Mouse (Mus musculus): ENCODE measurements around the gene Ift20. TPM values are rescaled to one million over a fixed set of nuclear protein-coding genes. Genes with fewer than 3 reads are reported as not detected.
"Not testable (repeated sequence)": the region's sequence is repeated elsewhere in the genome, so short reads cannot be mapped to it uniquely, and the experiment has no call there.

Ift20 gene
- polyA plus RNA-seq, 1 experiment from 2014 or later = 154 TPM

DNA sequence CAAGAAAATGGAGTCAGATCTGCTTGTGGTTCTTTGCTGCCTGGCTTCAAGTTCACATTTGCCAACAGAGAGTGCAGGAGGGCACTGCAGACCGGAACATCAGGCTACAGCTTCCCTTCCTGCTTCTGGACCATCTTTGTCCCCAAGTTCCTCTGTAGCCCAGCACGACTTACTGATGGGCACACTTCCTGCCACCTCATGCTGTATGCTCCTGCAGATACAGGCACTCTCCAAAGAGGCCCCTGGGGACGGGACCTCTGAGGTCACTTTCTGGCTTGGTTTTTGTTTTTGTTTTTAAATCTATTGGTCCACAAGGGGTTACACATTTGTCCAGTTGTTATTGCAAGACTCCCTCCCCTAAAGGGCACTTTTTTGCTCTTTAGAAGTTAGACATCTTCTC is 33.6 kb downstream of the Ift20 start:
- no peak for ATAC-seq (ENCODE audit: low read depth)
- Histone ChIP-seq H3K27me3 (ENCODE audit: control insufficient read depth, insufficient read depth, low read depth, low read length) (no peaks in the 10 kb centered on the region), H3K27ac (ENCODE audit: low read length) (0 out of 2 replicates have a peak overlapping the region, but pooled peaks have one; percentile 24), H3K4me1 (replicated peaks; ENCODE audit: control insufficient read depth, insufficient read depth, low read length) (peaks cover 3% of the 10 kb centered on the region; the same call in 1 of the 2 replicates), H3K9ac (ENCODE audit: low read length) (no peak overlapping the region), H3K9me3 (ENCODE audit: control insufficient read depth, low read length) (no peaks in the 10 kb centered on the region), H3K4me2 (ENCODE audit: low read depth, low read length) (no peak overlapping the region), H3K4me3 (ENCODE audit: low read length) (no peak overlapping the region), H3K36me3 (ENCODE audit: control insufficient read depth, insufficient read depth, low read length) (peaks cover 8% of the 10 kb centered on the region)
- WGBS = 46% methylated on average over 3 of the region's 3 CpGs

DNA sequence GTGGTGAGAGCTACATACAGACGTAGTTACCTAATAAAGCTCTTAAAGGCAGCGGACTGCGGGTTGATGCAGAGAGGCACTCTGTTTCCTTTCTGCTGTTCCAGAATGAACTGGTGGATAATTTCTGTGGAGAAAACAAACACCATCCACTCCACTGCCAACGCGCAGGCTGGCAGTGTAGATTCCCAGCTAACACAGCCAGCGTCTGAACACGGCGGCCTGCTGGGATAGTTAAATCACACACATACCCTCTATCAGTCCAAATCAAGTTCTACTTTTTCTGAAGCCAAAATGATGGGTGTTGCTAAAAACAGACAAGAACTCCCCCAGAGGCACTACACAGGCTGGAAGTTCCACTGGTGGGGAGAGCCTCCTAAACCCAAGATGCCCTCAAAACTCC is 35.3 kb downstream of the Ift20 start:
- H3K27ac ChIP-seq (ENCODE audit: low read length) = no peak overlapping the region
- WGBS = 96% methylated on average over 8 of the region's 8 CpGs
- H3K9ac ChIP-seq (ENCODE audit: low read length) = no peak overlapping the region
- no peak for ATAC-seq (ENCODE audit: low read depth)
- no peak overlapping the region for H3K4me3 ChIP-seq (ENCODE audit: low read length)
- no peaks in the 10 kb centered on the region for H3K9me3 ChIP-seq (ENCODE audit: control insufficient read depth, low read length)
- H3K36me3 ChIP-seq (ENCODE audit: control insufficient read depth, insufficient read depth, low read length) = peaks cover 8% of the 10 kb centered on the region
- no peak overlapping the region for H3K4me2 ChIP-seq (ENCODE audit: low read depth, low read length)
- peaks cover under 1% of the 10 kb centered on the region; the same call in 1 of the 2 replicates for H3K4me1 ChIP-seq (replicated peaks; ENCODE audit: control insufficient read depth, insufficient read depth, low read length)
- H3K27me3 ChIP-seq (ENCODE audit: control insufficient read depth, insufficient read depth, low read depth, low read length) = no peaks in the 10 kb centered on the region

DNA sequence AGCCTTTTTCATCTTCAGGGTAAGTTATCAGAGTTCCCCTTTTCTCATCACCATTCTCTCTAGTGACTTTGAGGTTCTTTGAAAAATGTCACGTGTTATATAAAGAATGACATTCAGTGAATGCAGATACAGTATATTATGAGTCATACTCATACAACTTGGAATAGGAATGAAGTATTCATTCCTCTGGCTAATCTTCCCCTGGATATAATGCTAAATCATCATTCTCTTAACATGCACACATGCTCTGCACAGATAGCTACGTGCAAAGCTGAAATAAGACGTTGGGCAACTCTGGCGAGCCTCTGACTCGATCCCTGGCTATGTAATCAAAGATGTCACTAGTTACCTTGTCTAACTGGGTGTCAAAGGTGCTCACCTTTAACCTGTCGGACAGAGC is 35.7 kb downstream of the Ift20 start:
- Histone ChIP-seq H3K27me3 (ENCODE audit: control insufficient read depth, insufficient read depth, low read depth, low read length) (no peaks in the 10 kb centered on the region), H3K4me3 (ENCODE audit: low read length) (no peak overlapping the region), H3K9ac (ENCODE audit: low read length) (no peak overlapping the region), H3K27ac (ENCODE audit: low read length) (no peak overlapping the region), H3K36me3 (ENCODE audit: control insufficient read depth, insufficient read depth, low read length) (peaks cover 8% of the 10 kb centered on the region), H3K4me2 (ENCODE audit: low read depth, low read length) (no peak overlapping the region), H3K9me3 (ENCODE audit: control insufficient read depth, low read length) (no peaks in the 10 kb centered on the region), H3K4me1 (replicated peaks; ENCODE audit: control insufficient read depth, insufficient read depth, low read length) (no peaks in the 10 kb centered on the region)
- 81% methylated on average over 6 of the region's 6 CpGs for WGBS
- ATAC-seq (ENCODE audit: low read depth) = no peak

DNA sequence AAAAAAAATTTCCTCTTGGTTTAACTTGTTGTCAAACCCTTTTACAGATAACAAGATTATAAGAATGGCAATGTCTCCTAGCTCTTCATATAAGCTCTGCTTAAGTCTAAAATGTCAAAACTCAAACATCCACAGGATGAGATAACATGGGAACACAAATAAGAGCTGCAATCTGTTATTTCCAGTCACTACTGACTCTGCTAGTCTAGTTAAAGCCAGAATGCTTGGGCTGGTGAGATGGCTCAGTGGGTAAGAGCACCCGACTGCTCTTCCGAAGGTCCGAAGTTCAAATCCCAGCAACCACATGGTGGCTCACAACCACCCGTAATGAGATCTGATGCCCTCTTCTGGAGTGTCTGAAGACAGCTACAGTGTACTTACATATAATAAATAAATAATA is 37.9 kb downstream of the Ift20 start:
- not testable (repeated sequence) for H3K27ac ChIP-seq (ENCODE audit: low read length); H3K27me3 ChIP-seq (ENCODE audit: control insufficient read depth, insufficient read depth, low read depth, low read length); H3K4me1 ChIP-seq (replicated peaks; ENCODE audit: control insufficient read depth, insufficient read depth, low read length); H3K4me3 ChIP-seq (ENCODE audit: low read length); H3K9me3 ChIP-seq (ENCODE audit: control insufficient read depth, low read length); H3K4me2 ChIP-seq (ENCODE audit: low read depth, low read length); H3K9ac ChIP-seq (ENCODE audit: low read length); ATAC-seq (ENCODE audit: low read depth)
- WGBS = 92% methylated on average over 3 of the region's 4 CpGs
- peaks cover 11% of the 10 kb centered on the region for H3K36me3 ChIP-seq (ENCODE audit: control insufficient read depth, insufficient read depth, low read length)

DNA sequence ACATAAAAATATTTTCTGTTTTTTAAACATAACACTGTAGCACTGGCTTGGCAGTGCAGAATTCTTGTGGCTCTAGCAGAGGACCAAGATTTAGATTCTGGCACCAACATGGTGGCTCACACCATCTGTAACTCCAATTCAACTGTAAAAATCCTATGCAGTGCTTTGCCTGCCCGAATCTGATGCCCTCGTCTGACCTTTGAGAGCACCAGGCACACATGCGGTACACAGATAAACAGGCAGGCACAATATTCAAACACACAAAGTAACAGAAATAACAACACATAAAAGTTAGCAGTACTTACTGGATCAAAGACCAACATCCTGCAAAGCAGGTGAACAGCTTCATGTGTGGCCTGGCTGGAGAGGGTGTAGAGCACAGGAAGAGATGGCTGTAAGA is 38.4 kb downstream of the Ift20 start:
- ATAC-seq (ENCODE audit: low read depth) = no peak
- H3K9me3 ChIP-seq (ENCODE audit: control insufficient read depth, low read length) = no peaks in the 10 kb centered on the region
- no peak overlapping the region for H3K4me3 ChIP-seq (ENCODE audit: low read length)
- no peaks in the 10 kb centered on the region for H3K4me1 ChIP-seq (replicated peaks; ENCODE audit: control insufficient read depth, insufficient read depth, low read length)
- H3K4me2 ChIP-seq (ENCODE audit: low read depth, low read length) = no peak overlapping the region
- peaks cover 12% of the 10 kb centered on the region for H3K36me3 ChIP-seq (ENCODE audit: control insufficient read depth, insufficient read depth, low read length)
- 65% methylated on average over 3 of the region's 3 CpGs for whole genome bisulfite sequencing
- H3K9ac ChIP-seq (ENCODE audit: low read length) = no peak overlapping the region
- H3K27me3 ChIP-seq (ENCODE audit: control insufficient read depth, insufficient read depth, low read depth, low read length) = no peaks in the 10 kb centered on the region
- H3K27ac ChIP-seq (ENCODE audit: low read length) = no peak overlapping the region

DNA sequence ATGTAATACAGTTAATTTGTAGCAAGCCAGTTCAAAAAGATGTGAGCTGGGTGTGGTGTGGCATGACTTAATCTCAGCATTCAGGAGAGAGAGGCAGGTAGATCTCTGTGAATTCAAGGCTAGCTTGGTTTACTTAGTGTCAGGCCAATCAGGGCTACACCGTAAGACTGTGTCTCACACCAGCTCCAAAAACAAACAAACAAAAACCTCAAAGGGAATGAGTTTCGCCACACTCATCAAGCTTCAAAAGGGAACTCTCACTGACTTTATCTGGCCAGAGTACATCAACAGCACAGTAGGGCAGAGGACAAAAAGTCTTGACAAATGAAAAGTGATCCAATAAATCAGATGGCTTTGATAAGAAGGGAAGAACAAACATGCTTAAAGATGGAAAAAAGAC is 38.8 kb downstream of the Ift20 start:
- Histone ChIP-seq H3K9me3 (ENCODE audit: control insufficient read depth, low read length) (no peaks in the 10 kb centered on the region), H3K36me3 (ENCODE audit: control insufficient read depth, insufficient read depth, low read length) (peaks cover 12% of the 10 kb centered on the region)
- 32% methylated on average over 2 of the region's 2 CpGs for WGBS

DNA sequence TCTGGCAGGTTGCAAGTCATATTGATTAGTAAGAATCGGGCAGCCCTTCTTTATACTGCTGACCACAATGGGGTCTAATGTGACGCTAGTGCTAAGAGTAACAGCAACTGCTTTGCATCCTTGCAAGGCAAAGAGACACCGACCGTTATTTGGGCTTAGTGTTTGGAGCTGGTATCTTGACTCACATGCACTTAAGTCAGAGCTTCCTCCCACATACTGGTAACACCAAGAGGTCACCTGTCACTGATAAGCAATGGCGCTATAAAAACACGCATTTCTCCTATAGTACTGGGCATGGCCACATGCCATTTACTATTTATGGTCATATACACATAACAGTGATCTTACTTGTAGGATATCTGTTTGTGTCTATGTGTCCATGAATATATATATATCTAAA is 46.7 kb downstream of the Ift20 start:
- H3K9ac ChIP-seq (ENCODE audit: low read length) = no peak overlapping the region
- H3K4me2 ChIP-seq (ENCODE audit: low read depth, low read length) = no peak overlapping the region
- no peaks in the 10 kb centered on the region for H3K27me3 ChIP-seq (ENCODE audit: control insufficient read depth, insufficient read depth, low read depth, low read length)
- no peaks in the 10 kb centered on the region for H3K4me1 ChIP-seq (replicated peaks; ENCODE audit: control insufficient read depth, insufficient read depth, low read length)
- WGBS = 71% methylated on average over 6 of the region's 6 CpGs
- H3K4me3 ChIP-seq (ENCODE audit: low read length) = no peak overlapping the region
- H3K27ac ChIP-seq (ENCODE audit: low read length) = no peak overlapping the region
- peaks cover 23% of the 10 kb centered on the region for H3K36me3 ChIP-seq (ENCODE audit: control insufficient read depth, insufficient read depth, low read length)
- H3K9me3 ChIP-seq (ENCODE audit: control insufficient read depth, low read length) = peaks cover 2% of the 10 kb centered on the region; the same call in 1 of the 2 replicates
- no peak for ATAC-seq (ENCODE audit: low read depth)

More for the DNA sequence above, 38.8 kb downstream of the Ift20 start:
- H3K4me3 ChIP-seq (ENCODE audit: low read length) = no peak overlapping the region
- H3K9ac ChIP-seq (ENCODE audit: low read length) = no peak overlapping the region
- ATAC-seq (ENCODE audit: low read depth) = no peak
- no peaks in the 10 kb centered on the region for H3K27me3 ChIP-seq (ENCODE audit: control insufficient read depth, insufficient read depth, low read depth, low read length)
- no peaks in the 10 kb centered on the region for H3K4me1 ChIP-seq (replicated peaks; ENCODE audit: control insufficient read depth, insufficient read depth, low read length)
- H3K27ac ChIP-seq (ENCODE audit: low read length) = no peak overlapping the region
- H3K4me2 ChIP-seq (ENCODE audit: low read depth, low read length) = no peak overlapping the region

DNA sequence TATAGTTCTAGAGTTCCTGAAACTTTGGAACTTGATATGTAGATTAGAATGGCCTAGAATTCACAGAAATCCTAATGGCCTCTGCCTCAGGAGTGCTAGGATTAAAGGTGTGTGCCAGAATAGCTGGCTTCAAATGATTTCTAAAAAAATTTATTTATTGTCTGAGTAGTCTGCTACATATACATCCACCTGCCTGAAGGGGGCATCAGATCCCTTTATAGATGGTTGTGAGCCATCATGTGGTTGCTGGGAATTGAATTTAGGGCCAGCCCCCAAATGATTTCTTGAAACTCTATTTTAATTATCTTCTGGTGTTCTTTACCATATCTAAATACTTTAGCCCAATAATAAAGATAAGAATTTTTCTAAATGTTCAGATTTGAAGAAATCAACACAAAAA is 49.9 kb downstream of the Ift20 start:
- no peak overlapping the region for H3K4me2 ChIP-seq (ENCODE audit: low read depth, low read length)
- peaks cover 18% of the 10 kb centered on the region for H3K36me3 ChIP-seq (ENCODE audit: control insufficient read depth, insufficient read depth, low read length)
- no peaks in the 10 kb centered on the region for H3K4me1 ChIP-seq (replicated peaks; ENCODE audit: control insufficient read depth, insufficient read depth, low read length)
- no peak overlapping the region for H3K4me3 ChIP-seq (ENCODE audit: low read length)
- ATAC-seq (ENCODE audit: low read depth) = no peak
- no peak overlapping the region for H3K9ac ChIP-seq (ENCODE audit: low read length)
- peaks cover 2% of the 10 kb centered on the region; the same call in 1 of the 2 replicates for H3K9me3 ChIP-seq (ENCODE audit: control insufficient read depth, low read length)
- H3K27me3 ChIP-seq (ENCODE audit: control insufficient read depth, insufficient read depth, low read depth, low read length) = no peaks in the 10 kb centered on the region
- H3K27ac ChIP-seq (ENCODE audit: low read length) = no peak overlapping the region

DNA sequence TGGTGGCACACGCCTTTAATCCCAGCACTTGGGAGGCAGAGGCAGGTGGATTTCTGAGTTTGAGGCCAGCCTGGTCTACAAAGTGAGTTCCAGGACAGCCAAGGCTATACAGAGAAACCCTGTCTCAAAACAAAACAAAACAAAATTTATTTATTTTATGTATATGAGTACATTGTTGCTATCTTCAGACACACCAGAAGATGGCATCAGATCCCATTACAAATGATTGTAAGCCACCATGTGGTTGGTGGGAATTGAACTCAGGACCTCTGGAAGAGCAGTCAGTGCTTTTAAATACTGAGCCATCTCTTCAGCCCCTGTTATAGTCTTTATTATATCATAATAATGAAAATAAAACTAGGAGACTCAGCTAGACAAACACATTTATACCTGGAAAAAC is 51.5 kb downstream of the Ift20 start:
- not testable (repeated sequence) for H3K4me2 ChIP-seq (ENCODE audit: low read depth, low read length); ATAC-seq (ENCODE audit: low read depth); H3K27me3 ChIP-seq (ENCODE audit: control insufficient read depth, insufficient read depth, low read depth, low read length); H3K4me1 ChIP-seq (replicated peaks; ENCODE audit: control insufficient read depth, insufficient read depth, low read length); H3K4me3 ChIP-seq (ENCODE audit: low read length); H3K27ac ChIP-seq (ENCODE audit: low read length); H3K9ac ChIP-seq (ENCODE audit: low read length); H3K9me3 ChIP-seq (ENCODE audit: control insufficient read depth, low read length)
- peaks cover 15% of the 10 kb centered on the region for H3K36me3 ChIP-seq (ENCODE audit: control insufficient read depth, insufficient read depth, low read length)
- WGBS = 95% methylated on average over 1 of the region's 1 CpGs
